Mouse (Mus musculus): ENCODE results near the gene Ccdc78.

The Ccdc78 gene

GRCm38 (mm10) chr17:25810890-25811289 lies 24.5 kb downstream of the Ccdc78 start:
- no peak for DNase-seq (ENCODE audit: low spot score in 2 of 2)

GRCm38 (mm10) chr17:25813471-25813870 lies 27.1 kb downstream of the Ccdc78 start:
- peak in 1 of 2 experiments; percentile 71 for DNase-seq (ENCODE audit: low spot score in 2 of 2)

GRCm38 (mm10) chr17:25817662-25818061 lies 31.3 kb downstream of the Ccdc78 start:
- DNase-seq (ENCODE audit: low spot score in 2 of 2): no peak

GRCm38 (mm10) chr17:25818851-25819780 lies 32.7 kb downstream of the Ccdc78 start:
- no peak for DNase-seq (ENCODE audit: low spot score in 2 of 2)

GRCm38 (mm10) chr17:25823452-25823851 lies 37.1 kb downstream of the Ccdc78 start, which contains the start of gene Wdr24:
TSS of gene Wdr24 (plus strand) at chr17:25823627.
- DNase-seq (ENCODE audit: low spot score in 2 of 2): peak in 1 of 2 experiments; percentile 75

- no peak for DNase-seq (ENCODE audit: low spot score in 2 of 2)
Observed at GRCm38 (mm10) chr17:25824362-25825142, 38.2 kb downstream of the Ccdc78 start.

GRCm38 (mm10) chr17:25825311-25825710 lies 38.9 kb downstream of the Ccdc78 start:
- DNase-seq (ENCODE audit: low spot score in 2 of 2): no peak

GRCm38 (mm10) chr17:25825984-25826570 lies 39.7 kb downstream of the Ccdc78 start:
- no peak for DNase-seq (ENCODE audit: low spot score in 2 of 2)

- DNase-seq (ENCODE audit: low spot score in 2 of 2): no peak
Observed at GRCm38 (mm10) chr17:25827011-25827410, 40.6 kb downstream of the Ccdc78 start.

GRCm38 (mm10) chr17:25827546-25828222 lies 41.3 kb downstream of the Ccdc78 start:
- DNase-seq (ENCODE audit: low spot score in 2 of 2): no peak

GRCm38 (mm10) chr17:25828223-25828594 lies 41.8 kb downstream of the Ccdc78 start:
- DNase-seq (ENCODE audit: low spot score in 2 of 2): no peak

- DNase-seq (ENCODE audit: low spot score in 2 of 2): peak; percentile 75 to 80
Observed at GRCm38 (mm10) chr17:25828712-25829557, 42.6 kb downstream of the Ccdc78 start, which contains the start of gene Jmjd8. TSS of gene Jmjd8 (plus strand) at chr17:25828867.

GRCm38 (mm10) chr17:25829558-25830017 lies 43.2 kb downstream of the Ccdc78 start:
- DNase-seq (ENCODE audit: low spot score in 2 of 2): no peak

GRCm38 (mm10) chr17:25830200-25830753 lies 43.9 kb downstream of the Ccdc78 start:
- no peak for DNase-seq (ENCODE audit: low spot score in 2 of 2)

- DNase-seq (ENCODE audit: low spot score in 2 of 2): no peak
Observed at GRCm38 (mm10) chr17:25830806-25831431, 44.5 kb downstream of the Ccdc78 start.

- no peak for DNase-seq (ENCODE audit: low spot score in 2 of 2)
Observed at GRCm38 (mm10) chr17:25831451-25832281, 45.3 kb downstream of the Ccdc78 start.

GRCm38 (mm10) chr17:25832436-25833290 lies 46.3 kb downstream of the Ccdc78 start:
- peak; percentile 98 to 99 for DNase-seq (ENCODE audit: low spot score in 2 of 2)

- DNase-seq (ENCODE audit: low spot score in 2 of 2): peak; percentile 87 to 90
Observed at GRCm38 (mm10) chr17:25833291-25833663, 46.9 kb downstream of the Ccdc78 start, which contains the start of gene Stub1. TSS of gene Stub1 (minus strand) at chr17:25833404.

Measured in frontal cortex, postnatal 10 days (tissue).